Comparison of ENCODE assay signal across 7 mouse cellular contexts in the genomic region with DNA sequence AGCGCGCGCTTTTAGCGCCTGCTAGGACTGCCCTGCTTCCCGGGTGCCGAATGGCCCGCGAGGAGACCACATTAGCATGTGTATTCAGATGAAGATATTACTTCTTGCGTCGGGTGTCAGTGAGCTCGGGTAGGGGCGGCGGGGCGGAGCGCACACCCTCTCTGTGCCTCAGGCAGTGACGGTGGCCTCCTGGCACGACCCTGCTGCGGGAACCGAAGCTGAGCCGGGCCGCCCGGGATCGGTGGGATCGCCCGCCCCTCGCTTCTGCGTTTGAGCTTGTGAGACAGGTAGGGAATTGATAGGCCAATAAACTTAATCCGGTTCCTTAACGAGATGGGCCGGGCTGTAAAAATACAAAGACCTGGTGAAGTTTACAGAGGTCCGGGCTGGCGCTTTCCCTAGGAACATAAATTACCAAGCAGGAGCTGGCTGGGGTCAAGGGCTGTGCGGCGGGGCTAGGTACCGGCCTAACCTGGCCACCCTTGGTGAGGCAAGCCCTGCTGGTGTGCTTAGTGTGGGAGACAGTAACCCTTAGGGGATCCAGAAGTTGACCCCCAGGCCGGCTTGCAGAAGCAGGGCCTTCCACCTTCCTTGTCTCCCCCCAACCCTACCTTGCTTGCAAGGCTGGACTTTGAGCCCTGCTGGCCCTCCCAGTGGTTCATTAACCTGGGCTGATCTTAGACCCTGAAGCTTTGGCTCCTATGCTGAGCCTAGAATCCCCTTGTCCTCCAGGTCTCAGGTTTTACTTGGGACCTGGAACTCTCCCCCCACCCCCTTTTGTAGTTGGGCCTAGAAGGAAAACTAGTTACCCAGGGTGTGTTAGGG. TPM values are rescaled to one million over a fixed set of nuclear protein-coding genes. Genes with fewer than 3 reads are reported as not detected.
DNase-seq lines count a peak whose midpoint lies in the region; ATAC-seq and TF ChIP-seq lines count a peak whose summit lies in the region.

No protein-coding gene starts in this region.

- no peaks in the 10 kb centered on the region for H3K9me3 ChIP-seq in hindbrain, postnatal 0 days (ENCODE audit: low read length)
- no peaks in the 10 kb centered on the region for H3K9me3 ChIP-seq in liver, embryonic 15.5 days (replicated peaks)

- TF ChIP-seq CTCF in hindbrain, postnatal 0 days (IDR thresholded peaks at IDR 0.05; ENCODE audit: low read depth) = no peak
- no peak for TF ChIP-seq CTCF in thymus, adult 2 months (IDR thresholded peaks at IDR 0.05; ENCODE audit: borderline replicate concordance, control insufficient read depth, extremely low read depth, insufficient read depth, low read length, poor library complexity)

- ATAC-seq in hindbrain, postnatal 0 days = no peak
- ATAC-seq in liver, embryonic 15.5 days (ENCODE audit: insufficient read depth) = no peak; the same call in 1 of the 2 replicates

- peak overlapping the region; percentile 70 for H3K9ac ChIP-seq in hindbrain, postnatal 0 days (replicated peaks; ENCODE audit: low read length)
- H3K9ac ChIP-seq in liver, embryonic 15.5 days = no peak overlapping the region

- H3K4me2 ChIP-seq in hindbrain, postnatal 0 days (ENCODE audit: low read depth, low read length) = peak overlapping the region; percentile 95
- H3K4me2 ChIP-seq in liver, embryonic 15.5 days = peak overlapping the region; percentile 71

- 0 out of 2 replicates have a peak, but pooled peaks cover 10% of the 10 kb centered on the region for H3K4me1 ChIP-seq in hindbrain, postnatal 0 days (ENCODE audit: insufficient read depth, low read length)
- H3K4me1 ChIP-seq in liver, embryonic 15.5 days (replicated peaks) = peaks cover 52% of the 10 kb centered on the region
- peaks cover 18% of the 10 kb centered on the region for H3K4me1 ChIP-seq in thymus, adult 2 months (replicated peaks; ENCODE audit: control insufficient read depth, insufficient read depth, low read length)

- no peaks in the 10 kb centered on the region for H3K36me3 ChIP-seq in hindbrain, postnatal 0 days (ENCODE audit: insufficient read depth, low read length)
- H3K36me3 ChIP-seq in liver, embryonic 15.5 days (replicated peaks) = no peaks in the 10 kb centered on the region
- H3K36me3 ChIP-seq in thymus, adult 2 months (ENCODE audit: control insufficient read depth, insufficient read depth, low read length) = no peaks in the 10 kb centered on the region

- H3K4me3 ChIP-seq in hindbrain, postnatal 0 days (ENCODE audit: low read length) = peak overlapping the region; percentile 62
- peak overlapping the region; percentile 58 for H3K4me3 ChIP-seq in liver, embryonic 15.5 days (replicated peaks)
- no peak overlapping the region for H3K4me3 ChIP-seq in thymus, adult 2 months (ENCODE audit: control insufficient read depth, insufficient read depth, low read length)

- peak overlapping the region; percentile 74 for H3K27ac ChIP-seq in hindbrain, postnatal 0 days
- no peak overlapping the region; the same call in 1 of the 2 replicates for H3K27ac ChIP-seq in liver, embryonic 15.5 days (replicated peaks)
- H3K27ac ChIP-seq in thymus, adult 2 months (ENCODE audit: control insufficient read depth, insufficient read depth, low read length) = no peak overlapping the region

- WGBS in hindbrain, postnatal 0 days = 6% methylated on average over 36 of the region's 36 CpGs
- 16% methylated on average over 36 of the region's 36 CpGs for WGBS in liver, embryonic 15.5 days (ENCODE audit: insufficient replicate concordance)
- WGBS in thymus, adult 2 months = 39% methylated on average over 36 of the region's 36 CpGs

- H3K27me3 ChIP-seq in hindbrain, postnatal 0 days (ENCODE audit: insufficient read depth, low read length) = peaks cover 19% of the 10 kb centered on the region; the same call in 1 of the 2 replicates
- peaks cover 83% of the 10 kb centered on the region for H3K27me3 ChIP-seq in liver, embryonic 15.5 days
- peaks cover 26% of the 10 kb centered on the region; the same call in 1 of the 2 replicates for H3K27me3 ChIP-seq in thymus, adult 2 months (ENCODE audit: control insufficient read depth, insufficient read depth, low read length)

- peak; percentile 47 for DNase-seq in ES-CJ7 (ENCODE audit: low read depth, low spot score)
- DNase-seq in ZHBTc4 (ENCODE audit: low read depth, low spot score) = peak; percentile 54
- DNase-seq in hindbrain, postnatal 0 days (ENCODE audit: low spot score) = peak; percentile 39
- DNase-seq in thymus, adult 2 months = no peak
- no peak for DNase-seq in cerebellum, postnatal 14 days
- no peak for DNase-seq in urinary bladder, postnatal 10 days (ENCODE audit: low spot score)

- no peak for TF ChIP-seq POLR2A in thymus, adult 2 months (IDR thresholded peaks at IDR 0.05; ENCODE audit: control insufficient read depth, extremely low read depth, insufficient read depth, low read length, poor library complexity)

RNA-seq across cellular contexts. Expression of gene Fgfr3, which starts 2.4 kb away (rescaled TPM):
- 147 and 148 TPM in 2 replicates for total RNA-seq in hindbrain, postnatal 0 days (2014; rRNA removed)
- polyA plus RNA-seq in hindbrain, postnatal 0 days (2015; fragmentation: Nextera tagmentation; extraction: Ambion mirVana) = 43.5 and 52.1 TPM in 2 replicates
- 2.7 and 3.0 TPM in 2 replicates for polyA plus RNA-seq in liver, embryonic 15.5 days (2015; fragmentation: Nextera tagmentation; extraction: Ambion mirVana)
- polyA plus RNA-seq in thymus, adult 2 months (2012; rRNA removed) = 4.8 and 6.3 TPM in 2 replicates

RNA-seq across cellular contexts. Expression of gene Letm1, which starts 58.8 kb away (rescaled TPM):
- total RNA-seq in hindbrain, postnatal 0 days (2014; rRNA removed) = 59.9 and 67.0 TPM in 2 replicates
- 71.7 and 83.9 TPM in 2 replicates for polyA plus RNA-seq in hindbrain, postnatal 0 days (2015; fragmentation: Nextera tagmentation; extraction: Ambion mirVana)
- 18.9 and 21.3 TPM in 2 replicates for polyA plus RNA-seq in liver, embryonic 15.5 days (2015; fragmentation: Nextera tagmentation; extraction: Ambion mirVana)
- 69.5 and 82.9 TPM in 2 replicates for polyA plus RNA-seq in thymus, adult 2 months (2012; rRNA removed)

Comparison
In these comparisons a context has a peak if more than half of its experiments do, and no peak if none do; other contexts are left out.
1. DNase-seq: peak in ES-CJ7 (single experiment), ZHBTc4 (single experiment) and hindbrain, postnatal 0 days (single experiment); none in thymus, adult 2 months (single experiment), cerebellum, postnatal 14 days (0 of 2) and urinary bladder, postnatal 10 days (single experiment).